Mouse (Mus musculus) ovary, postnatal 10 days (tissue): ENCODE data around the gene Pradc1.
A peak's percentile ranks its signal among the peaks of the same experiment; 100 is the strongest.

Source experiments
- DNase-seq: peaks from one replicate; pipeline ENCODE4 v3.0.0; 2022; ENCODE audit warnings: low spot score

The Pradc1 gene

GRCm38 (mm10) chr6:85451664-85452410 lies at the start of gene Pradc1:
Gene Pradc1 (minus strand): TSS chr6:85451970.
- DNase-seq = peak; percentile 84

DNA sequence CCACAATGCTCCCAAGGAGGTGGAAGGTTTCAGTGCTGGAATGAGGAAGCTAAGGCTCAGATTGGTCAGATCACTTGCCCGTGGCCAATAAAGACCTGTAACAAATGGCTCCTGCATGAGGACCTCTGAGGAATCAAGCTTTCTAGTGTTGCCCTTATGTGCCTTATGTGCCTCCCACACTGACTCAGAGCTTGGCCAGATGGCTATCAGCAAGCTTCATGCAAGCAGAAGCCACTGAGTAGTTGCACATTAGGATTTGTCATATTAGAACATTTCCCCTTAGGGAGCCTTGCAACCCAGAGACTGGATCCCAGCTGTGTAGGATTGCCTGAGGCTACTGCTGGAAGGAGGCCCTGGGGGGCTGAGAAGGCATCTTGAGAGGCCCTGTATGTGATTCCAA lies 48.6 kb upstream of the Pradc1 start:
- no peak for DNase-seq

- DNase-seq = no peak
These were observed 46.4 kb upstream of the Pradc1 start for GRCm38 (mm10) chr6:85498147-85498546.

GRCm38 (mm10) chr6:85496976-85497375 lies 45.2 kb upstream of the Pradc1 start:
- DNase-seq = no peak

DNA sequence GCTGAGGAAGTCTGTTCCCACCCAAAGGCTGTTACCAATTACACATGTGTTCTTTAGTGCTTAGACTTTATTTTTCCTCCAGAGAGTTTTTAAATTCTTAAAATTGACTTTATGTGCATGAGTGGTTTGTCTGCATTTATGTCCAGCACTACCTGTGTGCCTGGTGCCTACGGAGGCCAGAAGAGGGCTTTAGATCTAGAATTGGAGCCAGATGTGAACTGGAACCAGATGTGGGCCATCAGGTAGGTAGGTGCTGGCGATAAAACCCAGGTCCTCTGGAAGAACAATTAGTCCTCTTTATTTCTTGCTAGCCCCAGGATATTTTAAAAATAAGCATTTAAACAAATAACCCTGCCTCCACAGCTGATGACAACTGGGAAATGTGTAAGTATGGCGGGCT lies 39.8 kb upstream of the Pradc1 start:
- DNase-seq = no peak

GRCm38 (mm10) chr6:85490252-85490651 lies 38.5 kb upstream of the Pradc1 start:
- no peak for DNase-seq

DNA sequence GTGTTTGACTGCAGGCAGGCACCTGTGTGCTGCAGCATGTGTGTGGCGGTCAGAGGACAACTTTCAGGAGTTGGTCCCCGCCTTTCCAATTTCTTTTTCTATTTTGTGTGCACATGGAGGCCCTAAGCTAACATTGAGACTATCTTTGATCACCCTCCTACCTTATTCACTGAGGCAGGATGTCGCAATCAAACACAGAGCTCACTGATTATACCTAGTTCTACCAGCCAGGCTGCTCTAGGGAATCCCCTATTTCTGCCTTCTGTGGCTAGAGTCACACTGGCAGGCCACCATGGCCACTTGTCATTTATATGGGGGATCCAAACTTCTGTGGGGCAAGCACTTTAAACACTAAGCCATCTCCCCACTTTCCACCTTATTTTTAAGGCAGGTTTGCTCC lies 37.9 kb upstream of the Pradc1 start:
- no peak for DNase-seq

DNA sequence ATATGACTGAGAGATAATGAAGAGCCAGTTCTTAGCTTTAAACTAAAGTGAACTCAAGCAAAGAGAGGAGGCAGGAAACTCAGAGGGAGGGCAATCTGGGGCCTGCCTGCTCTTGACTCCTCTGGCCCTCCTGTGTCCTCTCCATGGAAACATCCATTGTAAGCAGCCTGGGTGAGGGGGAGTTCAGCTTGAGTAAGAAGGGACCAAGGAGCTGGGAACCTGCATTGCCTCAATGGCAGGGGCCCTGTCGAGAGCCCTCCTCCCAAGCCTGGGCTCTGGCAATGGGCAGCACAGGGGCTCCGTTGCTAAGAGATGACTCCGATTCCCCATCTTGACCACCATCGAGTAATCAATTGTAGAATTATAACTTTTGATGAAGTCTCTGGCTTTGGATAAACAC lies 36.7 kb upstream of the Pradc1 start:
- DNase-seq = no peak

DNA sequence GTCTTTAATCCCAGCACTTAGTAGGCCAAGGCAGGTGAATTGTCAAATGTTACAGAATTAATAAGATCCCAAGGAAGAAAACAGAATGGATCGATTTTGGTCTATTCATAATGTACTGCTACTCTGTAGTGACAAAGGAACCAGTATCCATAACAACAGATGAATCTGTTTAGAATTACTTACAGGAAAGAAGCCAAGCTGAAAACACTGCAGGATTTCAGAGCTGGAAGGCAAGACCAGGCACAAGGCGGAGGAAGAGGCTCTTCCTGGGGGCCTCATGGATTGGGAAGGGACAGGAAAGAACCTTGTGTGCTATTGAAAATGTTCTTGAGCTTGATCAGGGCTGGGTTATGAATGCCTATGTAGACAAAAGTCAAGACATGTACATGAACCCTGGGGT lies 34.0 kb upstream of the Pradc1 start:
- no peak for DNase-seq

DNA sequence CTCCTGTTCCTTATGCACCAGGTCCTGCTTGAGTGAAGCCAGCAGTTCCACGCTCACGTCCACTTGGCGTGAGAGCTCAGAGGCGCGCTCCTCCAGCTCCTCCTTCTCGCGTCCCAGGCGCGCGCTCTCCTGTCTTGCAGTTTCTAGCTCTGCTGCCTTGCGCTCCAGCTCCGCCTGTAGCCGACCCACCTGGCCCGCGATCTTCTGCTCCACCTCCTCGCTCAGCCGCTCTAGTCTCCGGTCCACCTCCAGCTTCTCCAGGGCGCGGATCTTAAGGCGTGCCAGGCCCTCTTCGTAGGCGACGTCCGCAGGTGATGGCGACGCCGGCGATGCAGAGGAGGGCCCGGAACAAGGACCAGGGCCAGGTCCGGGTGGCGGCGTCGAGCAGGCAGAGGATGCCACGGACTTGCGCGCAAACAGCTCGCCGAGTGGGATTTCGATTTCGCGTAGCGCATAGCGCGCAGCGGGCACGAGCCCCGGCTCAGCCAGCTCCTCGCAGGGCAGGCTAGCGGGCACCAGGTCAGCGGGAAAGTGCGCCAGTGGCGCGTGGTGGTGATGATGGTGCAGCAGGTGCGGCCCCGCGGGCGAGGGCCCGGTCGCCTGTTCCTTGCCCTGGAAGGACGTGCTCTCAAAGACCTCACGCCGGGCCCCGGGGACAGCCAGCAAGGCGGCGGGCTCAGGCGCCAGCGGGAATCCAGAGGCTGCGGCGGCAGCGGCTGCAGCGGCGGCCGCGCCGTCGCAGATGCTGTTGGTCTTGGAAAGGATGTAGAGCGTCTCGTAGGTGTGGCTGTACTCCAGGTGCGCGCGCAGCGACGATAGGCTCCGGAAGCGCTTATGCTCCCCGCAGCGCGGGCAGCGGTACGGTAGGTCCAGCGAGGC lies 32.3 kb upstream of the Pradc1 start:
- DNase-seq = no peak

DNA sequence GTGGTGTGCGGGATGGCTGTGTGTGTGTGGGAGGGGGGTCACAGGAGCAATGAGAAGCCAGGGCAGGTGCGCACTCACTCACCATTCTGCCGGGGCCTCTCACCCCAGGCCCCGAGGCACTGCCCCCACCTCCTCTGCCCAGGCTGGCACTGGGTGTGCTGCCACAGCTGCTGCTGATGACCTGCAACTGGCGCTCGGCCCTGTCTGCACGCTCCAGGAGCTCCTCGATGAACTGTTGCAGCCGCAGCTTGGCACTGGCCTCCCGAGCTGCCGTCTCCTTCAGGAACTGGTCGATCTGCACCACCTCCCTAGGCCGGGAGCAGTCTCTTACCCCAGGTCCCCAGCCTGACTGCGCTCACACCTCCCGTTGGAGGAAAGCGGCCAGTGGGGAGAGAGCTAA lies 28.9 kb upstream of the Pradc1 start:
- DNase-seq = no peak

GRCm38 (mm10) chr6:85479979-85480378 lies 28.2 kb upstream of the Pradc1 start:
- no peak for DNase-seq

GRCm38 (mm10) chr6:85478416-85478815 lies 26.6 kb upstream of the Pradc1 start:
- no peak for DNase-seq

GRCm38 (mm10) chr6:85477366-85477917 lies 25.7 kb upstream of the Pradc1 start:
- DNase-seq = no peak

DNA sequence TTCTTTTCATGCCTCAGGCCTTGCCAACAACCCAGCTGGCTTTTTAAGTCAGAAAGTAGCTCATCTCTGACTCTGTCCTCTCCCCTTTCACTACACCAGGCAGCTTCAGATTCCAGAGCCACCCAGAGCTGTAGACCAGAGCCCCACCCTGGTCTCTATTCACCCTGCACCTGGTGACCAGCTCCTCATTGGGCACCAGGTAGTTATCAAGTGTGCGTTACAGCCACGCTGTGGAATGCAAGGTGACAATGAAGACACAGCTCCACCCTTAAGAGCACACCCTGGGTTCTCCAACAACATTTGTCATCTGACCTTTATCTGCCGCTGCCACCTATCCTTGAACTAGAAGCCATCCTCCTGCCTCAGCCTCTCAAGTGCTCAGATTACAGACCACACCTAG lies 23.8 kb upstream of the Pradc1 start:
- no peak for DNase-seq

- DNase-seq = no peak
These were observed 20.8 kb upstream of the Pradc1 start for GRCm38 (mm10) chr6:85472542-85472941.

- DNase-seq = no peak
These were observed 20.2 kb upstream of the Pradc1 start for GRCm38 (mm10) chr6:85471962-85472361.

DNA sequence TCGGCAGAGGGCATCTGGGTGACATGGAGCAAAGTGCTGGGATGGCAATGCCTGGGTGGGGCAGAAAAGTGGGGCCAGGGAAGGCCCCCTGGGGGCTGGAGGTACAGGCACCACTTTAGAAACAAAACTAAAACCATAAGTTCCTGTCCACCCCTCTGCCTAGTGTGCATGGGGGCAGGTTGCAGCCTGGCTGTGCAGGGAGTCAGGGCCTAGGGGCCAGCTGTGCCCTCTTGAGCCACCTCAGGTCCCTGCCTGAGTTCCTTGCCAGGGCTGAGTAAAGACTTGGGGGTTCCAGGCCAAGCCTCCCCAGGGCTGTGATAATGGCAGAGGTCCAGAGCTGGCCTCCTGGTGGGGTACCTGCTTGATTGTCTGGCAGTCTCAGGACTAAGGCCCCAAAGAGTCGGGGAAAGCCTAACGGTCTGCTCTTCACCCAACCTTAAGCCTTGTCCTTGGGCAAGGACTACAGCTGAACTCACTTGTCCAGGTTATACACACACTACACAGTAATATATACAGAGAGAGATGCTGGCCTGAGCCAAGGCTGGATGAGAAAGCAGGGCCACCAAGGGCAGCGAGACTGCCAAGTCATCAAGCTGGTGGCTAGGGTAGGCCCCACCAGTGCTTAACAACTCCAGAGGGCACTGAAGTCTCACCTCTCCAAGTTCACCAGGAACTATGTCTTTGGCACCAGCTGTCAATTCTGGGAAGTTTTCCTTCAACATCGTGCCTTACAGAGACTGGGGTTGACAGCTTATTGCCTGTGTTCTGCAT lies 18.1 kb upstream of the Pradc1 start:
- DNase-seq = no peak

- no peak for DNase-seq
These were observed 13.6 kb upstream of the Pradc1 start for GRCm38 (mm10) chr6:85465381-85465780.

- DNase-seq = no peak
These were observed 7.9 kb upstream of the Pradc1 start for GRCm38 (mm10) chr6:85459621-85460020.

GRCm38 (mm10) chr6:85452816-85453215 lies 1.0 kb upstream of the Pradc1 start:
- DNase-seq = no peak

GRCm38 (mm10) chr6:85452411-85452665 lies 568 bp upstream of the Pradc1 start:
- DNase-seq = no peak
